Mouse (Mus musculus): ENCODE results near the gene Pank3. TPM values are rescaled to one million over a fixed set of nuclear protein-coding genes. Genes with fewer than 3 reads are reported as not detected.
A peak's percentile ranks its signal among the peaks of the same experiment; 100 is the strongest.

The Pank3 gene
- polyA plus RNA-seq (2012; rRNA removed), result 33.6 and 38.0 TPM in 2 replicates

GRCm38 (mm10) chr11:35769188-35769745 is at the start of gene Pank3:
Gene Pank3, plus strand, starts transcription at chr11:35769484.
- DNase-seq (ENCODE audit: low read depth), result no peak

- DNase-seq (ENCODE audit: low read depth), result no peak
Observed at GRCm38 (mm10) chr11:35723876-35724275, 45.4 kb upstream of the Pank3 start.

- DNase-seq (ENCODE audit: low read depth), result no peak
Observed at GRCm38 (mm10) chr11:35726341-35726846, 42.9 kb upstream of the Pank3 start.

GRCm38 (mm10) chr11:35728200-35728599 is 41.1 kb upstream of the Pank3 start:
- DNase-seq (ENCODE audit: low read depth), result no peak

- DNase-seq (ENCODE audit: low read depth), result no peak
Observed at GRCm38 (mm10) chr11:35729186-35729585, 40.1 kb upstream of the Pank3 start.

- no peak for DNase-seq (ENCODE audit: low read depth)
Observed at GRCm38 (mm10) chr11:35732366-35732765, 36.9 kb upstream of the Pank3 start.

GRCm38 (mm10) chr11:35736817-35737216 is 32.5 kb upstream of the Pank3 start:
- DNase-seq (ENCODE audit: low read depth), result no peak

GRCm38 (mm10) chr11:35737262-35737661 is 32.0 kb upstream of the Pank3 start:
- DNase-seq (ENCODE audit: low read depth), result no peak

GRCm38 (mm10) chr11:35738102-35738501 is 31.2 kb upstream of the Pank3 start:
- DNase-seq (ENCODE audit: low read depth), result no peak

- no peak for DNase-seq (ENCODE audit: low read depth)
Observed at GRCm38 (mm10) chr11:35743586-35743985, 25.7 kb upstream of the Pank3 start.

- no peak for DNase-seq (ENCODE audit: low read depth)
Observed at GRCm38 (mm10) chr11:35744571-35744970, 24.7 kb upstream of the Pank3 start.

- DNase-seq (ENCODE audit: low read depth), result peak; percentile 100
Observed at GRCm38 (mm10) chr11:35750578-35750977, 18.7 kb upstream of the Pank3 start.

- DNase-seq (ENCODE audit: low read depth), result no peak
Observed at GRCm38 (mm10) chr11:35754906-35755418, 14.3 kb upstream of the Pank3 start.

- no peak for DNase-seq (ENCODE audit: low read depth)
Observed at GRCm38 (mm10) chr11:35755546-35755945, 13.7 kb upstream of the Pank3 start.

- DNase-seq (ENCODE audit: low read depth), result no peak
Observed at GRCm38 (mm10) chr11:35756411-35757303, 12.6 kb upstream of the Pank3 start.

- DNase-seq (ENCODE audit: low read depth), result no peak
Observed at GRCm38 (mm10) chr11:35760001-35760626, 9.2 kb upstream of the Pank3 start.

- no peak for DNase-seq (ENCODE audit: low read depth)
Observed at GRCm38 (mm10) chr11:35760627-35761003, 8.7 kb upstream of the Pank3 start.

- no peak for DNase-seq (ENCODE audit: low read depth)
Observed at GRCm38 (mm10) chr11:35766845-35767244, 2.4 kb upstream of the Pank3 start.

GRCm38 (mm10) chr11:35769746-35770437 is 608 bp downstream of the Pank3 start:
- no peak for DNase-seq (ENCODE audit: low read depth)

- no peak for DNase-seq (ENCODE audit: low read depth)
Observed at GRCm38 (mm10) chr11:35770741-35771504, 1.6 kb downstream of the Pank3 start.

- no peak for DNase-seq (ENCODE audit: low read depth)
Observed at GRCm38 (mm10) chr11:35775606-35776005, 6.3 kb downstream of the Pank3 start.
